Mouse (Mus musculus) bone marrow, adult 2 months (tissue): Measurements from ENCODE around the gene Gcfc2.
A peak's percentile ranks its signal among the peaks of the same experiment; 100 is the strongest.

Experiments
- CTCF ChIP-seq: fragments of 200-500 bp; IDR thresholded peaks from 2 replicates; pipeline ENCODE4 v1.5.1; 2011; ENCODE audit warnings: low read length, control low read depth; ENCODE audit not compliant: control insufficient read depth, insufficient read depth
- POLR2A ChIP-seq: fragments of 200-500 bp; IDR thresholded peaks from 2 replicates; pipeline ENCODE4 v1.6.1; 2011; ENCODE audit warnings: low read depth, mild to moderate bottlenecking, control low read depth, low read length, borderline replicate concordance; ENCODE audit not compliant: control insufficient read depth

DNA sequence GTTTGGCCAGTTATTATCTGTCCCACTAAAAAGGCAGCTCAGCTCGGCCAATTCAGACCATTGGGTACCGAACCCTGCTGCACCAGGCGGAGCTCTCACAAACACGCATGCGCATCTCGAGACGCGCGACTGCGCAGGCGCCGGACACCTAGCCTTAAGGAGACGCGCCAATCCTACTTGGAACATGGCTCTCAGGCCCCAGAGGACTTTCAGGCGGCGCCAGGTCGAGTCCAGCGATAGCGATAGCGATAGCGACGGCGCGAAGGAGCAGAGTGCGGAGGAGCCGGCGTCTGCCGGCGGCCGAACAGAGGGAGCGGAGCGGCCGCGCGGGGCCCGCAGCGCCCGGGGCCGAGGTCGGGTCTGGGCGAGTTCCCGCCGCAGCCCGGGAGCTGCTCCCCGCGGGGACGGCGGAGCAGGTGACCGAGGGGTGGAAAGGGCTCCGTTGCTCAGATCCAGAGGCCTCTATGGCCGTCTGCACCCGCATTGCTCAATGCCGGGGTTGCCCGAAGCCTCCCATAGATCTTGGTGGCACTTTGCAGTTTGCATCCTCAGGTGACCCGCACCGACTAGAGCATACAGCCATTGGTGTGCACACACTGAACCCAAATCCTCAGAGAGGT is at the start of gene Gcfc2:
- TF ChIP-seq CTCF (no peak), POLR2A (peak; percentile 57; the same call in 1 of the 2 replicates)
